Mouse (Mus musculus) left cerebral cortex, postnatal 10 days (tissue): ENCODE data around the gene Rrbp1. TPM values are rescaled to one million over a fixed set of nuclear protein-coding genes. Genes with fewer than 3 reads are reported as not detected.

Experiments used
- DNase-seq, 2 experiments: peaks; one replicate each; pipeline ENCODE4 v3.0.0; 2021 to 2022; ENCODE audit warnings: low spot score in 2 of 2, mixed read lengths in 1 of 2; ENCODE audit errors: extremely low spot score in 1 of 2
- intact Hi-C: fragments of 180-260 bp; cut with DNase I; formaldehyde crosslinking; loops from one replicate; pipeline ENCODE4 v1.15.1; 2025
- total RNA-seq, 2 experiments: library from RNA; stranded (reverse); gene quantifications; 2 replicates each; pipeline ENCODE4 v1.2.3; 2021

Gene Rrbp1
- total RNA-seq, 2 experiments from 2014 or later, result 71.8 to 76.7 TPM

GRCm38 (mm10) chr2:143899470-143900220 is 111.4 kb downstream of the Rrbp1 start:
- DNase-seq, result no peak
- intact Hi-C loops, result no loop called here

Other genes with a start within 250 kb of the Rrbp1 start
- 1 to 10 TPM; 3.1 to 3.7 TPM for gene Bfsp1, start 148.1 kb downstream of the Rrbp1 start, total RNA-seq
- gene Dstn, start 95.9 kb downstream of the Rrbp1 start, total RNA-seq, result 100 to 1,000 TPM; 257 to 270 TPM
- not detected for gene Banf2, start 21.8 kb upstream of the Rrbp1 start, total RNA-seq